Mouse (Mus musculus): ENCODE data around the gene Churc1.

- no peak for TF ChIP-seq CTCF (IDR thresholded peaks at IDR 0.05; ENCODE audit: control insufficient read depth, insufficient read depth, insufficient read length)
- TF ChIP-seq USF1 (IDR thresholded peaks at IDR 0.05; ENCODE audit: low read depth) = no peak
- TF ChIP-seq MAX (IDR thresholded peaks at IDR 0.05) = no peak
- no peak for TF ChIP-seq MYOD1 (IDR thresholded peaks at IDR 0.05; ENCODE audit: control insufficient read depth, insufficient read length, low read depth)
Measured at GRCm38 (mm10) chr12:76765354-76765851, at the start of gene Churc1, which contains the start of gene Fntb.
